Mouse (Mus musculus) hematopoietic stem cell, adult 5-6 weeks (primary cell): ENCODE data around the gene Rbp4. TPM values are rescaled to one million over a fixed set of nuclear protein-coding genes. Genes with fewer than 3 reads are reported as not detected.

Source experiments
- ATAC-seq, 2 experiments: fragments of 125-278 bp in 1 of 2; replicated peaks in 1 of 2; 2 replicates each; pipeline ENCODE4 v1.8.0; 2016 to 2017; ENCODE audit warnings: inconsistent platforms in 2 of 2, mild to moderate bottlenecking in 2 of 2, moderate number of reproducible peaks in 2 of 2, low read depth in 1 of 2, moderate TSS enrichment in 1 of 2; ENCODE audit not compliant: low FRiP score in 2 of 2, poor library complexity in 2 of 2, severe bottlenecking in 2 of 2, insufficient read depth in 1 of 2, low TSS enrichment in 1 of 2
- total RNA-seq: library from RNA; stranded (forward); fragments of 172-1452, 232-1000 nt; gene quantifications from 2 replicates; pipeline ENCODE4 v1.2.3, GENCODE M21; 2017

Gene Rbp4
- total RNA-seq, 1 experiment from 2014 or later = not detected

DNA sequence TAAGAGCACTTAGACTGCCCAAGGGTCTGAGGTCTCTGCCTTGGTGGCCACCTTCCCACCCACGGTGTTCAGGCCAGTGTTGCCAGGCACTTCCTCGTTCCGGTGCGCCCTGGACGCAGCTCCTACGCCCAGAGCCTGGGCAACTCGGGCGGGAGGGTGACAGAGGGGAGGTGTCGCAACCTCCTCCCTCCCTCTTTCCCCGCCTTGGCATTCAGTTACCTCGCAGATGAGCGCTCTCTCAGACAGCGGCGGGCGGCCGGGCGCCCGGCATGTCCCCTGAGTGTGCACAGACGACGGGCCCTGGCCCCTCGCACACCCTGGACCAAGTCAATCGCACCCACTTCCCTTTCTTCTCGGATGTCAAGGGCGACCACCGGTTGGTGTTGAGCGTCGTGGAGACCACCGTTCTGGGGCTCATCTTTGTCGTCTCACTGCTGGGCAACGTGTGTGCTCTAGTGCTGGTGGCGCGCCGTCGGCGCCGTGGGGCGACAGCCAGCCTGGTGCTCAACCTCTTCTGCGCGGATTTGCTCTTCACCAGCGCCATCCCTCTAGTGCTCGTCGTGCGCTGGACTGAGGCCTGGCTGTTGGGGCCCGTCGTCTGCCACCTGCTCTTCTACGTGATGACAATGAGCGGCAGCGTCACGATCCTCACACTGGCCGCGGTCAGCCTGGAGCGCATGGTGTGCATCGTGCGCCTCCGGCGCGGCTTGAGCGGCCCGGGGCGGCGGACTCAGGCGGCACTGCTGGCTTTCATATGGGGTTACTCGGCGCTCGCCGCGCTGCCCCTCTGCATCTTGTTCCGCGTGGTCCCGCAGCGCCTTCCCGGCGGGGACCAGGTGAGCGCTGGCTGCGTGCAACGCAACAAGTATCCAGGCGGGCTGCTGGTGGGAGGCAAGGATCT is 28.0 kb downstream of the Rbp4 start, which contains the start of gene Ffar4:
Gene Ffar4, plus strand, starts transcription at position 214 of the 901 bp plus-strand sequence.
- peak; percentile 37 to 51 for ATAC-seq

DNA sequence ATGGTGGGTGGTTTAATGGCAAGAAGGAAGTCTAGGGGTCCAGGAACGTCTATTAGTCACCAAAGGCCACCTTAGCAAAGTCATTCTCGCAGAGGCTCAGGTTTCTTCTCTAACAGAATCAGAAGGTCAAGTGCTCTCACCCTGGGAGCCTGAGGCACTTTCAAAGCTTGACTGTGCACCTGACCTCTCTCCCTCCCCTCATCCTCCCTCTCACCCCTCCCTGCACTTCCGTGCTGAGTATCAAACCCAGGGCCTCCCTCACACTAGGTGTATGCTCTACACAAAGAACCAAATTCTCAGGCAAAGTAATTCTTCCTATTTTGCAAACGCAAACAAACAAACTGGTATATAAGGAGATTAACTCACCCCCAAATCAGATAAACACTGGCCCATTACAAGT is 28.9 kb downstream of the Rbp4 start:
- no peak for ATAC-seq

DNA sequence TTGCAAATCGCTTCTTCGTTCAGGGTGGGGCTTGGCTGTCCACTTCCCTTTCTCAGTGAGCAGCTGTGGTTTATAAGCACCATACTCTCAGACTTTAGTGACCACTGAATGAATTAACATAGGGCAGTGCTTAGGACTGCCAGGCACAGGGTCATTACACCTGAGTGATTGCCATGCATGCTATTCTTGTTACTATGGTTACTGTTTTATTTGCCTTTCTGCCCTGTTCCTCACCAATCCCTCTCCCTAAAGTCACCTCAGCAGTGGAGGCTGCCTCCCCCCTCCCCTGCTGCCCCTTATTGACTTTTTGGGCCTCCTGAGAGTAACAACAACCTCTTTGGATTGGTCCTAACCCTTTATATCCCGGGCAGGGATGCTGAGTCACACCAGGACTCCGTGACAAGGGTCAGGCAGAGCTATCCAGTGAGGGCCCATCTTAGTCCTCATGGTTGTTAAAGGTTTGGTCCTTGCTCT is 33.5 kb downstream of the Rbp4 start:
- ATAC-seq = no peak

DNA sequence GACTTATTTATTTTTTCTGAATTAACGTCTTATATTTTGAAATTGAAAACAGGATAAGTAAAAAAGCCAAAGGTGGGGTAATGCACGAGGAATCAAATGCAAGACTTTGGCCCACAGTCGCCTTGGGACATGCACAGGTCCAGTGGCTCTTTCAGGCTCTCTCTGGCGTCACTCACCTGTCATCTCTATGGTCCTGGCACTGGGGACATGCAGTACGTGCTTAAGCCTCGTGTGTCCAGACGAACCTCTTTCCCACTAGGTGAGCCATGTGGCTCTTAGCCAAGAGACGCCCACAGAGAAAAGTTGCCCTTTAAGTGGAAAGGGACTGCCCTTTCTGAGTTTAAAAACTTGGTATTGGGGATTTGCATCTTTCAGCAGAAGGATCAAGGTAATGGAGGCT is 35.7 kb downstream of the Rbp4 start:
- no peak for ATAC-seq

DNA sequence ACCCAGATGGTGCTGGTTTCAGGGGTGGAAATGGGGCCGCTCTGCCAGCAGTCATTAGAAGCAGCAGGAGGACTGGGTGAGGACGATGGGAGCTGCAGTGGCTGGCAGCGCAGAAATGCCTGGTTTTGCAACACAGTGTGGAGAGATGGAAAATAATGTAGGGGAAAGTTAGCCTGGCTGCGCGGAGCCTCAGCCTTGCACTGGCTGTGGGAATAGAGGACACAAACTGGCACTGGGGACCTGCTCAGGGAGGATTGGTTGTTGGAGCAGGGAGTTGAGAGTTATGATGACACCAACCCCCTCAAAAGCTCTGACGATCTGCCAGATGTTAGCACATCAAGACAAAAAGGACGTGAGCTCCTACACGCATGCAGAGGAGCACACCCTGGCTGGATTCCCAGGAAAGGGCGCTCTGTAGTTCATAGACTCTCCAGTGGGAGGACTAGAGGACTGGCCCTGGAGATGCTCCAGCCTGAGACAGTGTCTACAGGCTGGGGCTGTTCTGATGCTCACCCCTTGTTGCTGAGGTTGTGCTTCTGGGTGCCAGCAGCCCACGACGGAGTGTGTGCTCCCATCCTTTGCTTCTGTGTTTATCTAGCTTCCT is 38.0 kb downstream of the Rbp4 start:
- no peak for ATAC-seq

DNA sequence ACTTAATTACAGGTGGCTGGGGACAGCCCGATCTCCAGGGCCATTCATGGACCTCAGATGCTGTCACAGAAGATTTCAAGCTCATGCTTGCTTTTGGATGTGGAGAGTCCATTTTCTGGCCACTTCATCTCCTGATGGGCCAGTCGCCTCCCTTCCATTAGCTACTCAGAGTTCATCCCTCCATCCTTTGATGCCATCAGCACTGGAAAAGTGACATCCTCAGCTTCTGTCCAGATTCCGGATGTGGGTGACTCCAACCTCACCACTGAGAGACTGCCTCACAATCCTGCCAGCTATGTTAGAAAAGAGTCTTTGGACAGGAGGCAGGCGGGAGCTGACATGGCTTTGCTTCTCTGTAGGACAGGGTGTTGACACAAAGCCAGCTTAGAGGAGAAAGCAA is 39.2 kb downstream of the Rbp4 start:
- no peak for ATAC-seq

DNA sequence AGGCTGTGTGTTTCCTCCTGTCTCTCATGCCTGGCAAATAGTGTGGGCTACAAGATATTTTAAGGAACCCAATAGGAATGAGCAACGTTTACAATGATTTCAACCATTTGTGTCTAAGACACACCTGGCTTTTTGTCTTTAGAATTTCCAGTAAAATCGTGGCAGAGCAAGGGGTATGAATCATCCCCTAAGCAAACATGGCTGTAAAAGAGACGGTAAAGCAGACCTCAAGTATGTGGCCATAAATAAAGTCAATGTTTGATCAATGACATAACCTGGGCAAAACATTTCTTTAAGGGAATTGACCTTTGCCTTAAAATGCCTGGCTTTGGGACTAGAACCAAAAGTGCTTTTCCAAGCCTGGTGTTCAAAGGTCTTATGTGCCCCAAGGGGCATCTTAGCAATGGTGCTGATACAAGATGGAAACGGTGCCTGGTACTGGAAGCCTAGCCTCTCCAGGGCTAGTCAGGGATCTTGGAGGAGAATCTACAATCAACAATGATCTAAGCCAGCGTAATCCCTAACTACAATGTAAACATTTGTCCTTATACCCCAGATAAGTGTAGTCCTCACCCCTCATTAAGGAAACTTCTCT is 42.1 kb downstream of the Rbp4 start:
- no peak for ATAC-seq

DNA sequence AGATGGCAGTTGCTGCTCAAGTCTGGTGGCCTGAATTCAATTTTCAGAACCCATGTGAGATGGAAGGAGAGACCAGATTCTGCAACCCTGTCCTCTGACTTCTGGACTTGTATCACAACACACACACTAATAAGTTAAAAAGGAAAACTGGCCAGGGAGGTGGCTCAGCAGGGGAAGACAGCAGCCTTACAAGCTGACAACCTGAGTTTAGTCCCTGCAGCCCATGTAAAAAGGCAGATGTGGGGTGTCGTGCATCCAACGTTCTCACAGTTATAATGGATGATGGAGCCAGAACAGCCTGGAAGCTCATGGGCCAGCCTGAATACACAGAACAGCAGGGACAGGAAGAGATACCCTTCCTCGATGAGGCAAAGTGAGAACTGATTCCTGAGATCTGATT is 43.7 kb downstream of the Rbp4 start:
- no peak for ATAC-seq

DNA sequence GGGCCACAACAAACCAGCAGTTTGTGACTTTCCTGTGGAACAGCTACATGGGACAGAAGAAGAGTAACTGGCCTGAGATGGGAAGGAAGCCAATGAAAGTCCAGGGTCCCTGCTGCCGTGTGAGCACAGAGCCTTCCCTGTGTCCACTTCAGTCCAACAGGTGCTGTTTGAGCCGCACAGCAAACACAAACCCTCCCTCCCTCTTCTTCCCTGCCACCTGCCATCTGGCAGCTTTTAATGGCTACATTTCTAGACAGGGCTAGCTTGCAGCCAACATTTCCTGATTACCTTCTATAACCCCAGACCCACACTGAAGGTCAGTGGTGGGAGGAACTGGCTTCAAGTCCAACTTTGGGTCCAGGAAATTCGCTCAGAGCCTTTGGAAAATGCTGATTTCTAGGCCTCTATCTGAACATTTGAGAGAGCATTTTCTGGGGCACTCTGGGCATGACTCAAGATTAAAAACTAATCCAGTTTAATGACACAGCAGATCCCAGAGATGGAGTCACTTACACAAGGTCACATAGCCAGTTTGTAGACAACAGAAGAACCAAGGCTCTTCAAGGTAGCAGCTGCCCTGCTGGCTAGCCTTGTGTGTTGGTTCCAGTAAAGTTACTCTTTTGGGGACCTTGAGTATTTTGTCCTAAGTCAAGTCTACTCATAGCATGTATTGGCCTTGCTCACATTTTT is 47.1 kb downstream of the Rbp4 start:
- no peak for ATAC-seq

DNA sequence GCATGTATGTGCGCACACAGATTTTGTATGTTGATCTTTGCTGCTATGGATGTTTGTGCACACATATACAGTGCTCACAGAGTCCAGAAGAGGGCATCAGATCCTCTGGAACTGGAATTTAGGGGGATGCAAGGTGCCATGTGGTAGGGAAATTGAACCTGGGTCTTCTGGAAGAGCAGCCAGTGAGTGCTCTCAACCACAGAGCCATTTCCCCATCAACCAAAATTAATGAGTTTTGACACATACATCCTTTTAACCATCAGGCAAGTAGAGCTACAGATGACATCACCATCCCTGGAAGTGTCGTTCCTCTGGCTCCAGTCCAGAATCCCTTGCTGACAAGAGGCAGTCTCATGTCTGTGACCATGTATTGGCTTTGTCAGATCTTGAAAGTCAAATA is 48.8 kb downstream of the Rbp4 start:
- no peak for ATAC-seq

DNA sequence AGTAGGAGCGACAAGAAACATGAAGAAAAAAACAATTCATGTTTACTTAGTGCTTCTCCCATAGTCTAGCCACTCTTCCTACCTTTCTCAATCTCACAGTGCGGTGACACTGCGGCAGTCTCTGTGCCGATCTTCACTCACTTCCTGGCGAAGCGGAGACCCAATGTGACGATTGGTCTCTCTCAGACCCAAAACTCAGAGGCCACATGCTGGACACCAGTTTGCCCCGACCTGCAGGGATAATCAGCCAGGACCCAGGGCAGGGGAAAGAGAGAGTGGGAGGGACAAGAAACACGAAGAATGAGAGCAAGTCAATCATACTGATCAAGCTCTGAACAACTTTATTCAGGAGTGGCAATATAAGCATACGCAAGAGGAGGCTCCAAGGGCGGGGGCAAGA is 50.0 kb downstream of the Rbp4 start:
- no peak for ATAC-seq

DNA sequence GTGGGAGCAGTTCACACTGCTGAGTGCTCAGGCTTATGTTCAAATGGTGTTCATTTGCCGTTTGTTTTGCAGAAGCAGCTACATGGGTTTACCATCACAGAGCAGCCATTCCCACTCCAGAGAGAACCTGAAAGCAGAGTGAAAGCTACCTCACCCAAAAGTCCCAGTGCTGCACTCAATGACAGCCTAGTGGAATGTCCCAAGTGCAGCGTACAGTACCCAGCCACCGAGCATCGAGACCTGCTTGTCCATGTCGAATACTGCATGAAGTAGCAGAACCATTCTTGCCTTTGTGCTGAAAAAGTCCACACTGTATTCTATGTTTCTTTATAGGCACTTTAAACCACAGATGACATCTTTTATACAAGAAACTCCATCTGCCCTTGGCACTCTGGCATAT is 51.9 kb downstream of the Rbp4 start:
- ATAC-seq = no peak

Other genes with a start within 250 kb of the Rbp4 start
- 36.2 and 46.1 TPM in 2 replicates for gene Myof, start 81.7 kb downstream of the Rbp4 start, total RNA-seq
- 49.6 and 54.0 TPM in 2 replicates for gene Cep55, start 70.3 kb downstream of the Rbp4 start, total RNA-seq
- not detected in 2 replicates for gene Ffar4, start 28.2 kb downstream of the Rbp4 start, total RNA-seq
- not detected in 2 replicates for gene Pde6c, start 7.5 kb upstream of the Rbp4 start, total RNA-seq
- gene Fra10ac1, start 98.9 kb upstream of the Rbp4 start, total RNA-seq = 41.5 and 51.5 TPM in 2 replicates
- 3.0 TPM in 1 of 2 replicates, not detected in the other for gene Lgi1, start 139.3 kb upstream of the Rbp4 start, total RNA-seq